Mouse (Mus musculus): ENCODE data around the gene Hus1. TPM values are rescaled to one million over a fixed set of nuclear protein-coding genes. Genes with fewer than 3 reads are reported as not detected.

Gene Hus1
- polyA plus RNA-seq, 1 experiment from 2014 or later = 11.9 TPM

DNA sequence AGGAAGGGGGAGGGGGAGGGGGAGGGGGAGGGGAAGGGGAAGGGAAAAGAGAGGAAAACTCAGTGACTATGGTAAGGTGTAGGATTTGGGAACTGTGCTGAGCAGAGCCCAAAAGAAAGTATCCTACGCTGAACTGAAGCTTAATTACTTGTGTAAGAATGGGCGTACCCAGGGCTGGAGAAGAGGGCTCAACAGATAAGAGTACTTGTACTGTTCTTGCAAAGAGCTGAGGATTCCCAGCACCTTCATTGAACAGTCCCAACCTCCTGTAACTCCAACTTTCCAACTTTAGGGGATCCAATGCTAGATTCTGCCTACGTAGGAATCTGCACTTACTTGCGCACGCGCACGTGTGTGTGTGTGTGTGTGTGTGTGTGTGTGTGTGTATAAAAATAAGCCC is 42.9 kb downstream of the Hus1 start:
- no peak overlapping the region for H3K4me3 ChIP-seq (replicated peaks; ENCODE audit: low read depth, low read length)
- WGBS = 96% methylated on average over 7 of the region's 7 CpGs
- DNase-seq = no peak
- H3K27ac ChIP-seq (replicated peaks; ENCODE audit: low read depth, low read length) = no peak overlapping the region
- H3K36me3 ChIP-seq (ENCODE audit: control insufficient read depth, insufficient read depth, low read length) = no peaks in the 10 kb centered on the region
- no peak overlapping the region for H3K4me2 ChIP-seq (ENCODE audit: low read length)
- ATAC-seq (ENCODE audit: low FRiP score, low TSS enrichment) = no peak
- H3K9ac ChIP-seq (replicated peaks; ENCODE audit: low read length) = no peak overlapping the region
- H3K27me3 ChIP-seq (ENCODE audit: control insufficient read depth, insufficient read depth, low read length) = no peaks in the 10 kb centered on the region
- no peaks in the 10 kb centered on the region for H3K9me3 ChIP-seq (ENCODE audit: control insufficient read depth, low read length)
- no peaks in the 10 kb centered on the region for H3K4me1 ChIP-seq (ENCODE audit: control insufficient read depth, insufficient read depth, low read length)

DNA sequence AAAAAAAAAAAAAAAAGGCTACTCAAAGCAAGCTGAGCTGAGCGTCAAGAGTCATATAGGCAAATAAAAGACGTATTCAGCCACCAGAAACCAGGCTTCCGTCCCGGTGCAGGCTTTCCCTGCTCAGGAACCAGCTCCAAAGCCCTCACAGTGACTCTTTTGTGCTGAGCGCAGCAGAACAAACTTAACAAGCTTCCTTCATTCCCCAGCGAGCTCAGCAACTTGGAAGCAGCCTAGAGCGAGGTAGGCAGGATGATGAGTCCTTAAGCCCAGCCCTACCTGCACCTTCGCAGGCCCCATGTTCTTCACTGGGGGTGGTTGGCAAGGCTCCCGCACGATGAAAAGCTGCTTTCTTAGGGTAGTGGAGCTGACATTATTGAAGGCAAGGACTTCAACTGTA is 52.4 kb downstream of the Hus1 start:
- Histone ChIP-seq H3K27me3 (ENCODE audit: control insufficient read depth, insufficient read depth, low read length) (no peaks in the 10 kb centered on the region), H3K9ac (replicated peaks; ENCODE audit: low read length) (no peak overlapping the region), H3K27ac (replicated peaks; ENCODE audit: low read depth, low read length) (no peak overlapping the region), H3K4me2 (ENCODE audit: low read length) (no peak overlapping the region), H3K4me3 (replicated peaks; ENCODE audit: low read depth, low read length) (no peak overlapping the region), H3K4me1 (ENCODE audit: control insufficient read depth, insufficient read depth, low read length) (no peaks in the 10 kb centered on the region), H3K9me3 (ENCODE audit: control insufficient read depth, low read length) (no peaks in the 10 kb centered on the region), H3K36me3 (ENCODE audit: control insufficient read depth, insufficient read depth, low read length) (no peaks in the 10 kb centered on the region)
- no peak for ATAC-seq (ENCODE audit: low FRiP score, low TSS enrichment)
- WGBS = 71% methylated on average over 10 of the region's 10 CpGs
- peak; percentile 39 for DNase-seq

DNA sequence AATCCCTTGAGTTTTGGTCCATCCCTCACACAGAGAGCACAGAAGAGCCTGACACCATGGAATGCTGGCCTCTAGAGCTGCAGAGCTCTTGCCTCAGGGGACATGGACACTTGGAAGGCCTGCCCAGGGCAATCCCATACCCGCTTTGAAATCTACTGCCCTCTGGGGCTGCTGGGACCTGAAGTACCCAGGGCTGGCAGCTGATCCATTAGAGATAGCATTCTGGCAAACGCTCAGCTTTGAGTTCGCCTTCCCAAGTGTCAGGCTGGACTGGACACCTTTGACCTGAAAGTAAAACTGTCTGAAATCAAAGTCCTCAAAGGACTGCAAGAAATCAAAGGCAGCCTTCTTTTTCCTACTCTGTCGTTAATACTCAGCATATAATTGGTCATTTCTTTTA is 52.9 kb downstream of the Hus1 start:
- Histone ChIP-seq H3K36me3 (ENCODE audit: control insufficient read depth, insufficient read depth, low read length) (no peaks in the 10 kb centered on the region), H3K27ac (replicated peaks; ENCODE audit: low read depth, low read length) (no peak overlapping the region), H3K9ac (replicated peaks; ENCODE audit: low read length) (no peak overlapping the region), H3K9me3 (ENCODE audit: control insufficient read depth, low read length) (no peaks in the 10 kb centered on the region), H3K27me3 (ENCODE audit: control insufficient read depth, insufficient read depth, low read length) (no peaks in the 10 kb centered on the region), H3K4me1 (ENCODE audit: control insufficient read depth, insufficient read depth, low read length) (no peaks in the 10 kb centered on the region), H3K4me3 (replicated peaks; ENCODE audit: low read depth, low read length) (no peak overlapping the region), H3K4me2 (ENCODE audit: low read length) (no peak overlapping the region)
- no peak for ATAC-seq (ENCODE audit: low FRiP score, low TSS enrichment)
- WGBS = 74% methylated on average over 4 of the region's 4 CpGs
- no peak for DNase-seq

DNA sequence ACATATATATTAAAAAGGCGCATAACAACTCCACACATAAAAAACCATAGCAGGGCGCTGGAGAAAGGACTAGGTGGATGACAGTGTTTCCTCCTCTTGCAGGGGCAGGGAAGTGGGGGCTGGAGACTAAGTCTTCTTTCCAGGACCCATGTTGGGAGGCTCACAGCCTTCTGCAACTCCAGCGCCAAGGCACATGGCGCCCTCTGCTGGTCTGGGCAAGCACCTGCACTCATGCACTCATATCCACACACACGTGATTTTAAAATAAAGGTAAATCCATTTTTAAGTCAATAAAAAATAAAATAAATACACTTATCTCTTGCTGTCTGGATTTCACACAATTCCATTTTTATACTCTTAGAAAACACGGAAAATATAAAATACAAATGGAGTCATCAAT is 54.0 kb downstream of the Hus1 start:
- Histone ChIP-seq H3K4me1 (ENCODE audit: control insufficient read depth, insufficient read depth, low read length) (no peaks in the 10 kb centered on the region), H3K27ac (replicated peaks; ENCODE audit: low read depth, low read length) (no peak overlapping the region), H3K9me3 (ENCODE audit: control insufficient read depth, low read length) (no peaks in the 10 kb centered on the region), H3K9ac (replicated peaks; ENCODE audit: low read length) (no peak overlapping the region), H3K4me3 (replicated peaks; ENCODE audit: low read depth, low read length) (no peak overlapping the region), H3K36me3 (ENCODE audit: control insufficient read depth, insufficient read depth, low read length) (no peaks in the 10 kb centered on the region), H3K27me3 (ENCODE audit: control insufficient read depth, insufficient read depth, low read length) (no peaks in the 10 kb centered on the region), H3K4me2 (ENCODE audit: low read length) (no peak overlapping the region)
- no peak for DNase-seq
- no peak for ATAC-seq (ENCODE audit: low FRiP score, low TSS enrichment)
- WGBS = 71% methylated on average over 6 of the region's 6 CpGs

DNA sequence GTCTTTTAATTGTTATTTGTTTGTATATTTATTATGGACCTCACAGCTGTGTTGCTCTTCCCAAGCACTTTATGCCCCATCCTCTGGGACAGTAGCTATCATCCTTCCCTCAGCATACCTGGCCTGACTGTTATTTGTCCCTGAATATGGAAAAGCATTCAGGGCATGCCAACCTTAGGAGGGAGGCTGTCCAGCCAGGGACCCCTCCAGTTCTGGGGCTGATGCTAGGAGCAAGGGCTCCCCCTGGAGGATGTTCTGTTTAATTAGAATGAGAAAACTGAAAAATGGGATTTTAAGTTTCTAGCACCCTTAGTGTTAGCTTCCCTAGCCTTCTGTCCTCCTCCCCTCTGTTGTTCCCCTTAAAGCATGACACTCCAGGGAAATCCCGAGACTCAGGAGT is 55.3 kb downstream of the Hus1 start:
- Histone ChIP-seq H3K27ac (replicated peaks; ENCODE audit: low read depth, low read length) (no peak overlapping the region), H3K4me2 (ENCODE audit: low read length) (no peak overlapping the region), H3K4me1 (ENCODE audit: control insufficient read depth, insufficient read depth, low read length) (no peaks in the 10 kb centered on the region), H3K9me3 (ENCODE audit: control insufficient read depth, low read length) (no peaks in the 10 kb centered on the region), H3K9ac (replicated peaks; ENCODE audit: low read length) (no peak overlapping the region), H3K36me3 (ENCODE audit: control insufficient read depth, insufficient read depth, low read length) (no peaks in the 10 kb centered on the region), H3K4me3 (replicated peaks; ENCODE audit: low read depth, low read length) (no peak overlapping the region), H3K27me3 (ENCODE audit: control insufficient read depth, insufficient read depth, low read length) (no peaks in the 10 kb centered on the region)
- 5% methylated on average over 1 of the region's 1 CpGs for WGBS
- DNase-seq (peak; percentile 79), ATAC-seq (ENCODE audit: low FRiP score, low TSS enrichment) (peak; percentile 49; the same call in 1 of the 2 replicates)

DNA sequence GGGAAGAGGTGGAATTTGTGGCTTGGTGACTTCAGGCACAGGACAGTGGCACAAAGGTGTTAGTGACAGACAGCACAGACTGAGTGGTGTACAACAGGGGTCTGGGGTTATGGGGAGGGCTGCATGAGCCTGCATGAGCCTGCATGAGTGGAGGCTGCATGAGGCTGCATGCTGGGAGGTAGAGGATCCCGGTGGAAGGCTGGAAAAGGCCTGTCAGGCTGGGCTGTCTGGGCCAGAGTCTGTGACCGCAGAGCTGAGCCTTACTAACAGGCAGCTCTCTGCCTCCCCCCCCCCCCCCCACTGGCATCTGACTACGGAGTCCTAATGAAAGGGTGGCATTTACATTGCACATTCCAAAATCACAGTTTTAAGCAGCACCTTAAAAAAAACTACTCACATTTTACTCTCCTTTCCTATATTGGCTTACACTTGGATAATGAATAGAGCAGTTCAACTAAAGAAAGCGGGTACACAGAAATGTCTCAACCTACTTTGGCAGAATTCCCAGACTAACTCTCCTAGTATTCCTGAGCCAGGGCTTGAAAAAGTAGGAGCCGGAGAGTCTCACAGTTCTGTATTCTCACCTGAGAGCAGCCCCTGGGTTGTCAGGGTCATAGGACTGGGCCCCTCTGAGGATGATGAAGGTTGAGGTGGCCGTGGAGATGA is 61.1 kb downstream of the Hus1 start:
- no peaks in the 10 kb centered on the region for H3K27me3 ChIP-seq (ENCODE audit: control insufficient read depth, insufficient read depth, low read length)
- no peaks in the 10 kb centered on the region for H3K9me3 ChIP-seq (ENCODE audit: control insufficient read depth, low read length)
- no peaks in the 10 kb centered on the region for H3K4me1 ChIP-seq (ENCODE audit: control insufficient read depth, insufficient read depth, low read length)
- no peak overlapping the region for H3K4me2 ChIP-seq (ENCODE audit: low read length)
- DNase-seq (peak; percentile 52), ATAC-seq (ENCODE audit: low FRiP score, low TSS enrichment) (peak; percentile 34; the same call in 1 of the 2 replicates)
- H3K36me3 ChIP-seq (ENCODE audit: control insufficient read depth, insufficient read depth, low read length) = no peaks in the 10 kb centered on the region
- no peak overlapping the region for H3K9ac ChIP-seq (replicated peaks; ENCODE audit: low read length)
- WGBS = 73% methylated on average over 6 of the region's 6 CpGs
- H3K27ac ChIP-seq (replicated peaks; ENCODE audit: low read depth, low read length) = no peak overlapping the region
- no peak overlapping the region for H3K4me3 ChIP-seq (replicated peaks; ENCODE audit: low read depth, low read length)

DNA sequence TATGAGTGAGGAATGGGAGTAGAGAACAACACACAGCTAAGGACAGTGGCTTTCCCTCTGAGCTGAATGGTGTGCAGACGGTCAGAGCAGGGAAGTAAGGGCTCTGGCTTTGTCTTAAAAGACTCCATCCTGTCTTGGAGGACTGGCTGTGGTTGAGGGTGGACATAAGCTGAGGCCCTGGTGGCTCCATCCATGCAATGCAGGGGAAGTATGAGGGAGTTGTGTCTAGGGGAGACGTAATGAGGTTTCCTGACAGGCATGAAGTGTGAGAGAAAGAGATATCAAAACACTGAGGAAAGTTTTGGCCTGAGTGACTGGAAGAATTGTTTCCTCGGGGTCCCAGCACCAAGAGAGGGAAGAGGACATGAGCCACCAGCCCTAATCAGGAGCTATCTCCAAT is 62.1 kb downstream of the Hus1 start:
- no peak overlapping the region for H3K4me2 ChIP-seq (ENCODE audit: low read length)
- no peak overlapping the region for H3K27ac ChIP-seq (replicated peaks; ENCODE audit: low read depth, low read length)
- H3K9me3 ChIP-seq (ENCODE audit: control insufficient read depth, low read length) = no peaks in the 10 kb centered on the region
- ATAC-seq (ENCODE audit: low FRiP score, low TSS enrichment) (no peak), DNase-seq (no peak)
- 63% methylated on average over 3 of the region's 3 CpGs for WGBS
- no peaks in the 10 kb centered on the region for H3K27me3 ChIP-seq (ENCODE audit: control insufficient read depth, insufficient read depth, low read length)
- no peaks in the 10 kb centered on the region for H3K4me1 ChIP-seq (ENCODE audit: control insufficient read depth, insufficient read depth, low read length)
- no peak overlapping the region for H3K4me3 ChIP-seq (replicated peaks; ENCODE audit: low read depth, low read length)
- H3K36me3 ChIP-seq (ENCODE audit: control insufficient read depth, insufficient read depth, low read length) = no peaks in the 10 kb centered on the region
- H3K9ac ChIP-seq (replicated peaks; ENCODE audit: low read length) = no peak overlapping the region

DNA sequence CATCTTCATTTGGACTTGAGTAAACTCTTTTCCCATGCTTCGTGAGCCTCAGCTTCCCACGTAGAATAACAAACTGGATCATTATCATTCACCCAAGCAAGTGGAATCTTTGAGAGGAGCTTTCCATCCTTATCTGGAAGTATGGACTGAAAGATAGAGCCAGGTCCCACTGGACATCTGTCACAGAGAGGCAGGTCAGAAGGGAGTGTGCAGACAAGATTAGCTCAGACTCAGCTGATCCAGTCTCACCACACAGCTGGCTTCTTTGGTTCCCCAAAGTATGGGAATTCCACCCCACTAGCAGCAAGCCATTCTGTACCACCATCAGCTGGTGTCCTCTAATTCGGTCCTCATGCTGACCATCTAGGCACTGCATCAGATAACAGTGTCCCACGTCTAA is 66.9 kb downstream of the Hus1 start:
- WGBS = 89% methylated on average over 4 of the region's 4 CpGs
- Histone ChIP-seq H3K9me3 (ENCODE audit: control insufficient read depth, low read length) (no peaks in the 10 kb centered on the region), H3K4me1 (ENCODE audit: control insufficient read depth, insufficient read depth, low read length) (no peaks in the 10 kb centered on the region), H3K9ac (replicated peaks; ENCODE audit: low read length) (no peak overlapping the region), H3K27ac (replicated peaks; ENCODE audit: low read depth, low read length) (no peak overlapping the region), H3K4me2 (ENCODE audit: low read length) (no peak overlapping the region), H3K4me3 (replicated peaks; ENCODE audit: low read depth, low read length) (no peak overlapping the region), H3K27me3 (ENCODE audit: control insufficient read depth, insufficient read depth, low read length) (no peaks in the 10 kb centered on the region), H3K36me3 (ENCODE audit: control insufficient read depth, insufficient read depth, low read length) (no peaks in the 10 kb centered on the region)
- ATAC-seq (ENCODE audit: low FRiP score, low TSS enrichment) (no peak), DNase-seq (no peak)
